Mouse (Mus musculus) liver, embryonic 14.5 days (tissue): ENCODE results near the gene Prdx5.
A peak's percentile ranks its signal among the peaks of the same experiment; 100 is the strongest.

Experiments
- CTCF ChIP-seq: IDR thresholded peaks from 2 replicates; pipeline ENCODE4 v1.5.1; 2016; ENCODE audit warnings: antibody characterized with exemption, low read depth, control low read depth
- EP300 ChIP-seq: IDR thresholded peaks from 2 replicates; pipeline ENCODE4 v1.6.1; 2016; ENCODE audit warnings: antibody characterized with exemption, low read depth

DNA sequence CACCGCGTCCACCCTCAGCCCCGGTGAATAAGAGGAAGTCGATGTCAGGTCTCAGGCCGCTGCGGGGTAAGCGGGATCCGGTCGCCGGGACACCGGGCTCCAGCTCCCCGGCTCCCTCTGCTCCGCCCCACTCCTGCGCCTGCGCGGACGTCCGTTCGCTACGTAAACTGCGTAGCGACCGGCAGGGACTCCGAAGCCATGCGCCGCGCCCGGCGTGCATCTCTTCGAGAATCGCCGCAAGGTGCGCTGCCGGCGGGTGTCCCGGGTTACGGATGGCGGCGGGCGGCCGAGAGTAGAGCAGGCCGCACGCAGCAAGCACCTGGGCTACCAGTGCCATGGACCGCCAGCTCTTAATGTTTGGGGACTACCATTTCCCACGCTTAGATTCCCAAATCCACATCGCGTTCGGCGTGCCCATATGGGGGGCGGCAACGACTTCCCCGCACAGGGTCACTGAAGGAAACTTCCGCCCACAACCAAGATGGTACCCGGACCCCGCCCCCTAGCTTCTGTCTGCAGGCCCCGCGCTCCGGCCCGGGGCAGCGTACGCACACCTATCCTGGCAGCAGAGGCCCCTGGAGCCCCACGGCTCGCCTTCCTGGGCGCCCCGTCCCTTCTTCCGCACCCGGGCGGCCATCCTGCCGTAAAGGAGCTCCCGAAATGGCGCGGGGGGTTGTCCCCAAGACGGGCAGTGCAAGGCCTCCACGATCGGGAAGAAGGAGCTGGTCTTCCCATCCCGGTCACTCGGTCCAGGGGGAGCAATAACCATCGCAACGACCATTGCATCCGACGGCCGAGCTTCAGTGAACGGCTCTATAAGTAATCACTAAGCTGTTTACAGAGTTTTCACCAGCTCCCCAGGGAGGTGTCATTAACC, 31.7 kb upstream of the Prdx5 start, which contains the start of gene Bad:
- peak; percentile 37; the same call in 1 of the 2 replicates for TF ChIP-seq CTCF
- TF ChIP-seq EP300, result peak; percentile 83
